8 mouse cellular contexts compared by ENCODE assay signal in the genomic region with DNA sequence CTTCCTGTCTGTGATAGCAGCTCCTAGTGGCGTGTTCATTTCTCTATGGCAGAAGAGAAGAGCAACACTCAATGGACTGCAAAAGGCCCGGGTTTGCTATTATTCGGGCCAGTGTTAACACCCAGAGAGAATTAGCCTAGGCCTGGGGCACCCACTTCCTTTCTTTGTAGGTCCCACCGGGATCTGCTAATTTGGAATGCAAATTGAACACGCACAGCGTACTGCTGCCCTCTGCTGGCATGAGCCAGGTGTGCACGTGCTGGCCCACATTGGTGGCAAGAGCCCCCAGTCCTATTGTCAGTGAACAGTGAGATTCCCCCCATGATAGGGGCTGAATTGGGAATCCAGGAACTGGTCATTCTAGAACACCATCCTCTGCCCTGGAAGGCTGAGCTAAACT.
DNase-seq lines count a peak whose midpoint lies in the region; ATAC-seq lines count a peak whose summit lies in the region.

No protein-coding gene starts in this region.

- 6% methylated on average over 7 of the region's 7 CpGs for WGBS in intestine, embryonic 15.5 days
- 3% methylated on average over 7 of the region's 7 CpGs for WGBS in midbrain, embryonic 10.5 days

- peak; percentile 98 for ATAC-seq in common myeloid progenitor, adult 5-6 weeks (replicated peaks; ENCODE audit: low read depth, poor library complexity, severe bottlenecking)
- ATAC-seq in intestine, embryonic 15.5 days, result no peak

- peak overlapping the region; percentile 53 for H3K4me2 ChIP-seq in intestine, embryonic 15.5 days (replicated peaks)

- H3K9ac ChIP-seq in intestine, embryonic 15.5 days, result no peak overlapping the region

- H3K36me3 ChIP-seq in intestine, embryonic 15.5 days, result no peaks in the 10 kb centered on the region
- H3K36me3 ChIP-seq in midbrain, embryonic 10.5 days, result no peaks in the 10 kb centered on the region

- intact Hi-C loops in gastrocnemius, postnatal 14 days (cut with DNase I; ENCODE audit: low total_unique reads), result loop anchor here (2.0 kb wide), 1 partner anchor 397 kb away; no protein-coding TSS in a partner anchor
- intact Hi-C loops in left cerebral cortex, postnatal 25 days (cut with DNase I), result loop anchor here (1.0 to 5.0 kb wide), 3 partner anchors 397 to 874 kb away; no protein-coding TSS in a partner anchor

- no peak overlapping the region for H3K4me3 ChIP-seq in intestine, embryonic 15.5 days (replicated peaks)
- peak overlapping the region; percentile 7; the same call in 1 of the 2 replicates for H3K4me3 ChIP-seq in midbrain, embryonic 10.5 days

- peak; percentile 49 for DNase-seq in T-cell, adult 2 months (ENCODE audit: low spot score)
- peak; percentile 74 for DNase-seq in gastrocnemius, postnatal 14 days
- DNase-seq in left cerebral cortex, postnatal 25 days (ENCODE audit: low spot score in 2 of 2), result peak; percentile 56 to 71
- peak; percentile 86 for DNase-seq in midbrain, embryonic 10.5 days (ENCODE audit: low spot score)
- DNase-seq in right cerebral cortex, postnatal 4 days, result peak; percentile 87
- peak; percentile 53 for DNase-seq in yolk sac, embryonic 10.5 days (ENCODE audit: low spot score)

- no peaks in the 10 kb centered on the region for H3K27me3 ChIP-seq in intestine, embryonic 15.5 days (replicated peaks)
- H3K27me3 ChIP-seq in midbrain, embryonic 10.5 days (ENCODE audit: low read depth, poor library complexity, severe bottlenecking), result 0 out of 2 replicates have a peak, but pooled peaks cover 3% of the 10 kb centered on the region

- no peak overlapping the region for H3K27ac ChIP-seq in intestine, embryonic 15.5 days
- no peak overlapping the region for H3K27ac ChIP-seq in midbrain, embryonic 10.5 days (replicated peaks)

- no peaks in the 10 kb centered on the region for H3K4me1 ChIP-seq in intestine, embryonic 15.5 days (replicated peaks)
- H3K4me1 ChIP-seq in midbrain, embryonic 10.5 days, result peaks cover 21% of the 10 kb centered on the region

- no peaks in the 10 kb centered on the region for H3K9me3 ChIP-seq in intestine, embryonic 15.5 days
- H3K9me3 ChIP-seq in midbrain, embryonic 10.5 days (replicated peaks), result no peaks in the 10 kb centered on the region
